Mouse (Mus musculus): ENCODE results near the gene Ccdc157. TPM values are rescaled to one million over a fixed set of nuclear protein-coding genes. Genes with fewer than 3 reads are reported as not detected.

The Ccdc157 gene
- 7.8 and 8.5 TPM in 2 replicates for polyA plus RNA-seq (2016; fragmentation: Nextera tagmentation; extraction: Ambion mirVana)

GRCm38 (mm10) chr11:4159808-4160708 lies at the start of gene Ccdc157, which contains the start of gene Sf3a1:
Gene Ccdc157 (minus strand): TSS chr11:4160293.
Gene Sf3a1 (plus strand): TSS chr11:4160350.
- H3K36me3 ChIP-seq, result peaks cover 40% of the 10 kb centered on the region
- peak within 1 kb of the TSS; percentile 96 for H3K27ac ChIP-seq
- H3K4me3 ChIP-seq, result peak within 1 kb of the TSS; percentile 69
- WGBS, result 1% methylated on average over 54 of the region's 54 CpGs
- peaks cover 47% of the 10 kb centered on the region for H3K4me1 ChIP-seq (replicated peaks)
- no peaks in the 10 kb centered on the region for H3K9me3 ChIP-seq
- peak; percentile 94 for DNase-seq (ENCODE audit: low spot score)
- no peaks in the 10 kb centered on the region for H3K27me3 ChIP-seq (ENCODE audit: insufficient read depth, poor library complexity, severe bottlenecking)

- DNase-seq (ENCODE audit: low spot score), result no peak
- no peak overlapping the region for H3K4me3 ChIP-seq
- no peaks in the 10 kb centered on the region for H3K4me1 ChIP-seq (replicated peaks)
- WGBS, result 77% methylated on average over 5 of the region's 5 CpGs
- no peaks in the 10 kb centered on the region for H3K9me3 ChIP-seq
- H3K27me3 ChIP-seq (ENCODE audit: insufficient read depth, poor library complexity, severe bottlenecking), result no peaks in the 10 kb centered on the region
- no peak overlapping the region for H3K27ac ChIP-seq
- H3K36me3 ChIP-seq, result peaks cover 91% of the 10 kb centered on the region
These were observed 49.5 kb upstream of the Ccdc157 start for GRCm38 (mm10) chr11:4209556-4209955.

- Histone ChIP-seq H3K9me3 (no peaks in the 10 kb centered on the region), H3K4me1 (replicated peaks) (peaks cover 7% of the 10 kb centered on the region; the same call in 1 of the 2 replicates), H3K27ac (no peak overlapping the region), H3K4me3 (no peak overlapping the region), H3K36me3 (peaks cover 72% of the 10 kb centered on the region), H3K27me3 (ENCODE audit: insufficient read depth, poor library complexity, severe bottlenecking) (no peaks in the 10 kb centered on the region)
- no peak for DNase-seq (ENCODE audit: low spot score)
- 89% methylated on average over 9 of the region's 9 CpGs for WGBS
These were observed 47.6 kb upstream of the Ccdc157 start for GRCm38 (mm10) chr11:4207655-4208054.

- 90% methylated on average over 6 of the region's 6 CpGs for WGBS
- Histone ChIP-seq H3K36me3 (peaks cover 61% of the 10 kb centered on the region), H3K27ac (no peak overlapping the region), H3K4me3 (no peak overlapping the region), H3K27me3 (ENCODE audit: insufficient read depth, poor library complexity, severe bottlenecking) (no peaks in the 10 kb centered on the region), H3K4me1 (replicated peaks) (peaks cover 7% of the 10 kb centered on the region; the same call in 1 of the 2 replicates), H3K9me3 (no peaks in the 10 kb centered on the region)
- no peak for DNase-seq (ENCODE audit: low spot score)
These were observed 46.5 kb upstream of the Ccdc157 start for GRCm38 (mm10) chr11:4206563-4206962.

GRCm38 (mm10) chr11:4205951-4206350 lies 45.9 kb upstream of the Ccdc157 start:
- WGBS, result 90% methylated on average over 7 of the region's 7 CpGs
- peaks cover 7% of the 10 kb centered on the region; the same call in 1 of the 2 replicates for H3K4me1 ChIP-seq (replicated peaks)
- no peaks in the 10 kb centered on the region for H3K9me3 ChIP-seq
- no peak for DNase-seq (ENCODE audit: low spot score)
- no peaks in the 10 kb centered on the region for H3K27me3 ChIP-seq (ENCODE audit: insufficient read depth, poor library complexity, severe bottlenecking)
- no peak overlapping the region for H3K27ac ChIP-seq
- H3K4me3 ChIP-seq, result no peak overlapping the region
- H3K36me3 ChIP-seq, result peaks cover 56% of the 10 kb centered on the region

- no peak for DNase-seq (ENCODE audit: low spot score)
- H3K27me3 ChIP-seq (ENCODE audit: insufficient read depth, poor library complexity, severe bottlenecking), result no peaks in the 10 kb centered on the region
- no peaks in the 10 kb centered on the region for H3K9me3 ChIP-seq
- no peak overlapping the region for H3K4me3 ChIP-seq
- WGBS, result 90% methylated on average over 5 of the region's 5 CpGs
- H3K4me1 ChIP-seq (replicated peaks), result peaks cover 7% of the 10 kb centered on the region; the same call in 1 of the 2 replicates
- peaks cover 48% of the 10 kb centered on the region for H3K36me3 ChIP-seq
- no peak overlapping the region for H3K27ac ChIP-seq
These were observed 45.1 kb upstream of the Ccdc157 start for GRCm38 (mm10) chr11:4205097-4205655.

GRCm38 (mm10) chr11:4203705-4204074 lies 43.6 kb upstream of the Ccdc157 start:
- Histone ChIP-seq H3K9me3 (no peaks in the 10 kb centered on the region), H3K27ac (no peak overlapping the region), H3K4me3 (no peak overlapping the region), H3K4me1 (replicated peaks) (peaks cover 7% of the 10 kb centered on the region; the same call in 1 of the 2 replicates), H3K36me3 (peaks cover 35% of the 10 kb centered on the region), H3K27me3 (ENCODE audit: insufficient read depth, poor library complexity, severe bottlenecking) (no peaks in the 10 kb centered on the region)
- WGBS, result 65% methylated on average over 2 of the region's 2 CpGs
- no peak for DNase-seq (ENCODE audit: low spot score)

GRCm38 (mm10) chr11:4202995-4203704 lies 43.1 kb upstream of the Ccdc157 start:
- 87% methylated on average over 12 of the region's 12 CpGs for WGBS
- Histone ChIP-seq H3K4me3 (no peak overlapping the region), H3K36me3 (peaks cover 29% of the 10 kb centered on the region), H3K9me3 (no peaks in the 10 kb centered on the region), H3K27ac (no peak overlapping the region), H3K27me3 (ENCODE audit: insufficient read depth, poor library complexity, severe bottlenecking) (no peaks in the 10 kb centered on the region), H3K4me1 (replicated peaks) (peaks cover 7% of the 10 kb centered on the region; the same call in 1 of the 2 replicates)
- DNase-seq (ENCODE audit: low spot score), result no peak

GRCm38 (mm10) chr11:4201981-4202700 lies 42.0 kb upstream of the Ccdc157 start:
- Histone ChIP-seq H3K36me3 (peaks cover 19% of the 10 kb centered on the region), H3K9me3 (no peaks in the 10 kb centered on the region), H3K27ac (no peak overlapping the region), H3K4me3 (no peak overlapping the region), H3K27me3 (ENCODE audit: insufficient read depth, poor library complexity, severe bottlenecking) (no peaks in the 10 kb centered on the region), H3K4me1 (replicated peaks) (peaks cover 7% of the 10 kb centered on the region; the same call in 1 of the 2 replicates)
- WGBS, result 88% methylated on average over 11 of the region's 11 CpGs
- no peak for DNase-seq (ENCODE audit: low spot score)

- Histone ChIP-seq H3K27me3 (ENCODE audit: insufficient read depth, poor library complexity, severe bottlenecking) (no peaks in the 10 kb centered on the region), H3K4me3 (no peak overlapping the region), H3K9me3 (no peaks in the 10 kb centered on the region), H3K27ac (no peak overlapping the region), H3K36me3 (no peaks in the 10 kb centered on the region), H3K4me1 (replicated peaks) (peaks cover 2% of the 10 kb centered on the region; the same call in 1 of the 2 replicates)
- WGBS, result 67% methylated on average over 1 of the region's 1 CpGs
- DNase-seq (ENCODE audit: low spot score), result no peak
These were observed 37.6 kb upstream of the Ccdc157 start for GRCm38 (mm10) chr11:4197691-4198090.

- H3K9me3 ChIP-seq, result no peaks in the 10 kb centered on the region
- H3K27ac ChIP-seq, result no peak overlapping the region
- no peaks in the 10 kb centered on the region for H3K27me3 ChIP-seq (ENCODE audit: insufficient read depth, poor library complexity, severe bottlenecking)
- no peaks in the 10 kb centered on the region; the same call in 1 of the 2 replicates for H3K36me3 ChIP-seq
- no peak for DNase-seq (ENCODE audit: low spot score)
- 81% methylated on average over 8 of the region's 8 CpGs for WGBS
- peaks cover 10% of the 10 kb centered on the region; the same call in 1 of the 2 replicates for H3K4me1 ChIP-seq (replicated peaks)
- no peak overlapping the region for H3K4me3 ChIP-seq
These were observed 36.5 kb upstream of the Ccdc157 start for GRCm38 (mm10) chr11:4196636-4197035.

GRCm38 (mm10) chr11:4195597-4196031 lies 35.5 kb upstream of the Ccdc157 start:
- Histone ChIP-seq H3K9me3 (no peaks in the 10 kb centered on the region), H3K36me3 (no peaks in the 10 kb centered on the region; the same call in 1 of the 2 replicates), H3K27ac (no peak overlapping the region), H3K4me1 (replicated peaks) (peaks cover 16% of the 10 kb centered on the region), H3K27me3 (ENCODE audit: insufficient read depth, poor library complexity, severe bottlenecking) (no peaks in the 10 kb centered on the region), H3K4me3 (no peak overlapping the region)
- WGBS, result 79% methylated on average over 3 of the region's 3 CpGs
- DNase-seq (ENCODE audit: low spot score), result no peak

Data from hindbrain, embryonic 10.5 days (tissue).